Mouse (Mus musculus): ENCODE measurements around the gene Rasgrp4. TPM values are rescaled to one million over a fixed set of nuclear protein-coding genes. Genes with fewer than 3 reads are reported as not detected.

The Rasgrp4 gene
- polyA plus RNA-seq, 1 experiment from 2014 or later, result 0.83 TPM

DNA sequence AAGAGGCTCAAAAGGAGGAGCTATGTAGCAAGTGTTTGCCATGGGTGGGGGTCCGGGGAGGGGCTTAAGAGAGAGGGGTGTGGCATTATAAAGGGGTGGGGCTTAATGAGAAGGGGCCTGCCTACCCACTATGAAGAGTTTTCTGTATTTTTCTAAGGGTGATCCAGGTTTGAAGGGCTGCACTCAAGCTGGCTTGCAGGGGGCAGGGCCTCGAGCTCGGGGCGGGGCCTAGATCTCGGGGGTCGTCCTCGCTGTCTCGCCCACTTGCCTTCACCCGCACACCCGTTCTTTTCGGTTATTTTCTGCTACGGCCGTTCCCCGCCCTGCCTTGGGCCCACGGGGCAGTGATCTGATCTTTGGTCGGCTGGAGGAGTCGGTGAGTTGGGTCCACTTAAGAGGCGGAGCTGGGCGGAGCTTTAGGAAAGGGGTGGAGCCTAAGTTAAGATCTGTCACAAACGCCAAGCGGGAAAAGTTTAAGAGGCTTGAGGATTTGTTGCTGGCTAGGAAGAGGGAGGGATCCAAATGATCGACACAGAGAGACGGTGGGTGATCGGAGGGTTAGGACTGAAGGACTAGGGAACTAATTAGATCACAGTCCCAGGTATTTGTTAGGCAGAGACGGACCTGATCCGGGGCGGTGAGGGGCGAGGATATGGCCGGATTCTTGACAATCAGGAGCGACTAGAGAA, 35.6 kb downstream of the Rasgrp4 start, which contains the start of the genes Ggn and Spred3:
TSS of gene Ggn (plus strand) at position 145 of the 689 bp plus-strand sequence.
TSS of gene Spred3 (minus strand) at position 346 of the 689 bp plus-strand sequence.
- H3K4me2 ChIP-seq (ENCODE audit: low read length), result peak within 1 kb of the TSS; percentile 61
- WGBS, result under 1% methylated on average over 30 of the region's 30 CpGs
- peak; percentile 50 for ATAC-seq

DNA sequence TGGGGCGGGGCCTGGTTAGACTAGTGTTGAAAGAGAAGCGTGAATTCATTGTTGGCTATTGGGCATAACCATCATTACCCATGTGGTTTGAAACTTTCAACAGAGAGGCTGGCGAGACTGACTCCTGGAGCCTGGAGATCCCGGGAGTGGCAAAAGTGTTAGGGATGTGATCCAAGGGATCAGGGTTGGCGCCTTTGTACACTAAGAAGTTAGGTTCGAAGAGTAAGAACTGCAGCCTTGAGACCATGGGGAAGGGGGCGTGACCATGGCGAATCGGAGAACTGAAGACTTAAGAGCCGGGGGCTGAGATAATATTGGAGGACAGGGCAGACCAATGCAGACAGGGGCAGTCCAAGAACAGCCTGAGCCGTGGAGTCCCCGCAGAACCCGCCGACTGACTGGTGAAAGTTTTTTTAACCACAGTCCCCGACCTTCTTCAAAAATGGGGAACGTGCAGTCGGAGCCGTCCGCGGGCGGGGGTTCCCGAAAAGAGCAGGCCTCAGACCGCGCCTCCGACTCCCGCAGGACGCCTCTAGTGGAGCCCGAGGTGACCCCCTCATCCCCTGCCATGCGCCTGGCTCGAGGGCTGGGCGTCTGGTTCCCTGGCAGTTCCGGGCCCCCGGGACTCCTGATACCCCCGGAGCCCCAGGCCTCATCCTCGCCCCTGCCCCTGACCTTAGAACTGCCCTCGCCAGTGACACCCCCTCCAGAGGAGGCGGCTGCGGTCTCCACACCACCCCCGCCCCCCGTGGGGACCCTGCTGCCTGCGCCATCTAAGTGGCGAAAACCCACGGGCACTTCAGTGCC, 36.3 kb downstream of the Rasgrp4 start:
- H3K9ac ChIP-seq (ENCODE audit: low read depth, low read length), result peak overlapping the region; percentile 36; the same call in 1 of the 2 replicates

More for the DNA sequence above, 35.6 kb downstream of the Rasgrp4 start, which contains the start of the genes Ggn and Spred3:
- Histone ChIP-seq H3K36me3 (ENCODE audit: control insufficient read depth, insufficient read depth, low read length) (peaks cover 12% of the 10 kb centered on the region), H3K27ac (ENCODE audit: low read length) (peak within 1 kb of the TSS; percentile 91), H3K9me3 (replicated peaks; ENCODE audit: control insufficient read depth, low read length, poor library complexity, severe bottlenecking) (no peaks in the 10 kb centered on the region), H3K27me3 (ENCODE audit: control insufficient read depth, insufficient read depth, low read depth, low read length) (peaks cover 37% of the 10 kb centered on the region), H3K9ac (ENCODE audit: low read depth, low read length) (peak within 1 kb of the TSS; percentile 80), H3K4me1 (ENCODE audit: control insufficient read depth, insufficient read depth, low read length) (peaks cover 22% of the 10 kb centered on the region), H3K4me3 (ENCODE audit: low read depth, low read length) (peak within 1 kb of the TSS; percentile 75)

GRCm38 (mm10) chr7:29171562-29172097, 37.0 kb downstream of the Rasgrp4 start:
- Histone ChIP-seq H3K27me3 (ENCODE audit: control insufficient read depth, insufficient read depth, low read depth, low read length) (peaks cover 37% of the 10 kb centered on the region), H3K4me2 (ENCODE audit: low read length) (peak overlapping the region; percentile 61), H3K36me3 (ENCODE audit: control insufficient read depth, insufficient read depth, low read length) (peaks cover 23% of the 10 kb centered on the region), H3K4me3 (ENCODE audit: low read depth, low read length) (peak overlapping the region; percentile 13; the same call in 1 of the 2 replicates), H3K4me1 (ENCODE audit: control insufficient read depth, insufficient read depth, low read length) (peaks cover 22% of the 10 kb centered on the region), H3K9ac (ENCODE audit: low read depth, low read length) (peak overlapping the region; percentile 36; the same call in 1 of the 2 replicates), H3K27ac (ENCODE audit: low read length) (no peak overlapping the region), H3K9me3 (replicated peaks; ENCODE audit: control insufficient read depth, low read length, poor library complexity, severe bottlenecking) (no peaks in the 10 kb centered on the region)
- ATAC-seq, result no peak
- 4% methylated on average over 31 of the region's 34 CpGs for WGBS

More for the DNA sequence above, 36.3 kb downstream of the Rasgrp4 start:
- H3K27ac ChIP-seq (ENCODE audit: low read length), result no peak overlapping the region
- H3K36me3 ChIP-seq (ENCODE audit: control insufficient read depth, insufficient read depth, low read length), result peaks cover 19% of the 10 kb centered on the region
- H3K4me2 ChIP-seq (ENCODE audit: low read length), result peak overlapping the region; percentile 61
- peaks cover 22% of the 10 kb centered on the region for H3K4me1 ChIP-seq (ENCODE audit: control insufficient read depth, insufficient read depth, low read length)
- WGBS, result under 1% methylated on average over 43 of the region's 43 CpGs
- no peaks in the 10 kb centered on the region for H3K9me3 ChIP-seq (replicated peaks; ENCODE audit: control insufficient read depth, low read length, poor library complexity, severe bottlenecking)
- H3K27me3 ChIP-seq (ENCODE audit: control insufficient read depth, insufficient read depth, low read depth, low read length), result peaks cover 37% of the 10 kb centered on the region
- ATAC-seq, result no peak
- peak overlapping the region; percentile 75 for H3K4me3 ChIP-seq (ENCODE audit: low read depth, low read length)

GRCm38 (mm10) chr7:29172390-29173016, 37.9 kb downstream of the Rasgrp4 start:
- WGBS, result 32% methylated on average over 32 of the region's 32 CpGs
- Histone ChIP-seq H3K36me3 (ENCODE audit: control insufficient read depth, insufficient read depth, low read length) (peaks cover 25% of the 10 kb centered on the region), H3K4me1 (ENCODE audit: control insufficient read depth, insufficient read depth, low read length) (peaks cover 21% of the 10 kb centered on the region), H3K9ac (ENCODE audit: low read depth, low read length) (no peak overlapping the region), H3K27me3 (ENCODE audit: control insufficient read depth, insufficient read depth, low read depth, low read length) (peaks cover 37% of the 10 kb centered on the region), H3K4me2 (ENCODE audit: low read length) (no peak overlapping the region), H3K27ac (ENCODE audit: low read length) (no peak overlapping the region), H3K4me3 (ENCODE audit: low read depth, low read length) (no peak overlapping the region), H3K9me3 (replicated peaks; ENCODE audit: control insufficient read depth, low read length, poor library complexity, severe bottlenecking) (no peaks in the 10 kb centered on the region)
- no peak for ATAC-seq

- H3K4me2 ChIP-seq (ENCODE audit: low read length), result no peak overlapping the region
- H3K27ac ChIP-seq (ENCODE audit: low read length), result no peak overlapping the region
- WGBS, result 85% methylated on average over 4 of the region's 4 CpGs
- H3K27me3 ChIP-seq (ENCODE audit: control insufficient read depth, insufficient read depth, low read depth, low read length), result peaks cover 16% of the 10 kb centered on the region
- H3K4me3 ChIP-seq (ENCODE audit: low read depth, low read length), result no peak overlapping the region
- H3K9ac ChIP-seq (ENCODE audit: low read depth, low read length), result no peak overlapping the region
- H3K9me3 ChIP-seq (replicated peaks; ENCODE audit: control insufficient read depth, low read length, poor library complexity, severe bottlenecking), result no peaks in the 10 kb centered on the region
- peaks cover 17% of the 10 kb centered on the region for H3K4me1 ChIP-seq (ENCODE audit: control insufficient read depth, insufficient read depth, low read length)
- H3K36me3 ChIP-seq (ENCODE audit: control insufficient read depth, insufficient read depth, low read length), result peaks cover 25% of the 10 kb centered on the region
- no peak for ATAC-seq
These were observed 43.5 kb downstream of the Rasgrp4 start for GRCm38 (mm10) chr7:29178106-29178505.

GRCm38 (mm10) chr7:29179323-29179722, 44.7 kb downstream of the Rasgrp4 start:
- Histone ChIP-seq H3K27ac (ENCODE audit: low read length) (no peak overlapping the region), H3K36me3 (ENCODE audit: control insufficient read depth, insufficient read depth, low read length) (peaks cover 21% of the 10 kb centered on the region), H3K9ac (ENCODE audit: low read depth, low read length) (peak overlapping the region; percentile 72), H3K4me2 (ENCODE audit: low read length) (peak overlapping the region; percentile 82), H3K9me3 (replicated peaks; ENCODE audit: control insufficient read depth, low read length, poor library complexity, severe bottlenecking) (no peaks in the 10 kb centered on the region), H3K4me3 (ENCODE audit: low read depth, low read length) (peak overlapping the region; percentile 65), H3K4me1 (ENCODE audit: control insufficient read depth, insufficient read depth, low read length) (peaks cover 17% of the 10 kb centered on the region), H3K27me3 (ENCODE audit: control insufficient read depth, insufficient read depth, low read depth, low read length) (peaks cover 5% of the 10 kb centered on the region; the same call in 1 of the 2 replicates)
- ATAC-seq, result no peak
- WGBS, result 56% methylated on average over 7 of the region's 7 CpGs

DNA sequence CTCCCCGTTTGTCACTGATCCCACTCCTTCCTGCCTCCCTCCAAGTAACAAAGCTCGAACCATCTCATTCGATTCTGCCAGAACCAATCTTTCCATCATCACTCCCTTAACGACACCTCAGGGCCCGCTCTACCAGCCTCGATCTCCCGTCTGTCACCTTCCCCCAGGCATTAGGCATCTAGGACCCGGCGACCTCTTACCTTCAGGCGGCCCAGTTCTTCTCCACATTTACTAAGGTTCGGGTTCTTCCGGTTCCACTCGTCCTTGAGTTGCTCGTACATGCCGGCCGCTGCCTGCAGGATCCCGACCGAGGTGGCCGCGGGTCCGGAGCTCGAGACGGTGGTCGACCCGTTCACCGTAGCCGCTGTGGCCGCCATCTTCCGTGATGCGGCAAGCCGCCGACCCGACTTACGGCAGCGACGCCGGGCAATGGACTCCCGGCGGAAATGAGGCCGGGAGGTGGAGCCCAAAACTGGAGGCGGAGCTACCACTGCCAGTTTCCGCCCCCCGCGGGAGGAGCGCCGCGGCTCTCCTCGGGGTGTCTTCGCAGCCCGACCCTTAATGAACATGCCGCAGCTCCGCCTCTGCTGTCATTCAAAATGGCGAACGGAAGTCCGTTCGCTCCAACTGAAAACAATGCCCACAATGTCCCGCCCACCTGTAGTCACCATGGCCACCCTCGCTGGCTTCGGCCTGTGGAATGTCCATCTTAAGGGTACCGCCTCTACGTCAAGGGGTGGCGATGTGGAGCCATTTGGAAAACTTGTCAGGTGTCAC, 45.6 kb downstream of the Rasgrp4 start, which contains the start of gene Psmd8:
TSS of gene Psmd8 (minus strand) at position 625 of the 777 bp plus-strand sequence.
- Histone ChIP-seq H3K27me3 (ENCODE audit: control insufficient read depth, insufficient read depth, low read depth, low read length) (no peaks in the 10 kb centered on the region), H3K4me2 (ENCODE audit: low read length) (peak within 1 kb of the TSS; percentile 82), H3K4me1 (ENCODE audit: control insufficient read depth, insufficient read depth, low read length) (peaks cover 17% of the 10 kb centered on the region), H3K36me3 (ENCODE audit: control insufficient read depth, insufficient read depth, low read length) (peaks cover 12% of the 10 kb centered on the region), H3K9me3 (replicated peaks; ENCODE audit: control insufficient read depth, low read length, poor library complexity, severe bottlenecking) (no peaks in the 10 kb centered on the region), H3K9ac (ENCODE audit: low read depth, low read length) (peak within 1 kb of the TSS; percentile 72), H3K27ac (ENCODE audit: low read length) (peak within 1 kb of the TSS; percentile 71), H3K4me3 (ENCODE audit: low read depth, low read length) (peak within 1 kb of the TSS; percentile 65)
- under 1% methylated on average over 62 of the region's 62 CpGs for WGBS
- peak; percentile 95 for ATAC-seq

DNA sequence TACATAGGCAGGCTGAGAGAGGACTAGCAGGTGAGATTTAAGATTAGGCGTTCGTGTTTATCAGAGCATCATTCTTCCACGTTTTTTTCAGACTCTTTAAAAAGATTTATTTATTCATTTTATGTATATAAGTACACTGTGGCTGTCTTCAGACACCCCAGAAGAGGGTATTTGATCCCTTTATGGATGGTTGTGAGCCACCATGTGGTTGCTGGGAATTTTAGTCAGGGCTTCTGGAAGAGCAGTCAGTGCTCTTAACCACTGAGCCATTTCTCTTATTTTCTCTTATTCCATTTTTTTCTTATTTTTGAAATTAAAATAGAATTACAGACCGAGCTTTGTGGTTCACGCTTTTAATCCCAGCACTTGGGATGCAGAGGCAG, 46.2 kb downstream of the Rasgrp4 start:
- Histone ChIP-seq H3K4me3 (ENCODE audit: low read depth, low read length) (peak overlapping the region; percentile 65), H3K27me3 (ENCODE audit: control insufficient read depth, insufficient read depth, low read depth, low read length) (no peaks in the 10 kb centered on the region), H3K27ac (ENCODE audit: low read length) (peak overlapping the region; percentile 61), H3K4me1 (ENCODE audit: control insufficient read depth, insufficient read depth, low read length) (peaks cover 17% of the 10 kb centered on the region), H3K9me3 (replicated peaks; ENCODE audit: control insufficient read depth, low read length, poor library complexity, severe bottlenecking) (no peaks in the 10 kb centered on the region), H3K36me3 (ENCODE audit: control insufficient read depth, insufficient read depth, low read length) (peaks cover 6% of the 10 kb centered on the region), H3K4me2 (ENCODE audit: low read length) (peak overlapping the region; percentile 38), H3K9ac (ENCODE audit: low read depth, low read length) (no peak overlapping the region)
- peak; percentile 55 for ATAC-seq
- 42% methylated on average over 5 of the region's 5 CpGs for WGBS
